Mouse (Mus musculus) urinary bladder, postnatal 10 days (tissue): ENCODE measurements around the gene Ankrd10.
"Not testable (repeated sequence)": the region's sequence is repeated elsewhere in the genome, so short reads cannot be mapped to it uniquely, and the experiment has no call there.

Source experiments
- DNase-seq: peaks from one replicate; pipeline ENCODE4 v3.0.0; 2022; ENCODE audit warnings: low spot score

Ankrd10 gene

GRCm38 (mm10) chr8:11608848-11609247 lies 26.7 kb downstream of the Ankrd10 start:
- DNase-seq: no peak

- no peak for DNase-seq
Measured at GRCm38 (mm10) chr8:11602006-11602680, 33.4 kb downstream of the Ankrd10 start.

GRCm38 (mm10) chr8:11600301-11600951 lies 35.1 kb downstream of the Ankrd10 start:
- DNase-seq: no peak

GRCm38 (mm10) chr8:11593222-11593884 lies 42.2 kb downstream of the Ankrd10 start:
- DNase-seq: no peak

- DNase-seq: no peak
Measured at GRCm38 (mm10) chr8:11592296-11592695, 43.3 kb downstream of the Ankrd10 start.

- DNase-seq: no peak
Measured at GRCm38 (mm10) chr8:11591837-11592236, 43.7 kb downstream of the Ankrd10 start.

- DNase-seq: no peak
Measured at GRCm38 (mm10) chr8:11586374-11586745, 49.2 kb downstream of the Ankrd10 start.

GRCm38 (mm10) chr8:11585513-11586373 lies 49.8 kb downstream of the Ankrd10 start:
- no peak for DNase-seq

GRCm38 (mm10) chr8:11575604-11576384 lies 59.8 kb downstream of the Ankrd10 start:
- no peak for DNase-seq

GRCm38 (mm10) chr8:11574911-11575603 lies 60.5 kb downstream of the Ankrd10 start:
- no peak for DNase-seq

- no peak for DNase-seq
Measured at GRCm38 (mm10) chr8:11572428-11572827, 63.1 kb downstream of the Ankrd10 start.

- no peak for DNase-seq
Measured at GRCm38 (mm10) chr8:11571950-11572349, 63.6 kb downstream of the Ankrd10 start.

GRCm38 (mm10) chr8:11570742-11571141 lies 64.8 kb downstream of the Ankrd10 start:
- DNase-seq: no peak

- DNase-seq: no peak
Measured at GRCm38 (mm10) chr8:11569260-11570097, 66.1 kb downstream of the Ankrd10 start.

- not testable (repeated sequence) for DNase-seq
Measured at GRCm38 (mm10) chr8:11568193-11568592, 67.4 kb downstream of the Ankrd10 start.

- no peak for DNase-seq
Measured at GRCm38 (mm10) chr8:11564721-11565120, 70.8 kb downstream of the Ankrd10 start.

- DNase-seq: no peak
Measured at GRCm38 (mm10) chr8:11564236-11564635, 71.3 kb downstream of the Ankrd10 start.
